Mouse (Mus musculus): ENCODE measurements at regions not wholly inside any gene's neighbourhood (a gene's known extent, or its start where the extent isn't known, plus 50 kb on each side); places are given as distances from the start of the nearest gene placed in this dataset.

GRCm38 (mm10) chr8:25421478-25421877 lies 597.3 kb upstream of the Adam5 start:
- TF ChIP-seq CTCF (IDR thresholded peaks at IDR 0.05; ENCODE audit: extremely low read depth, insufficient read depth, low read length) (no peak), POLR2A (IDR thresholded peaks at IDR 0.05; ENCODE audit: extremely low read depth, insufficient read depth, low read length) (no peak)
